In the genomic region with DNA sequence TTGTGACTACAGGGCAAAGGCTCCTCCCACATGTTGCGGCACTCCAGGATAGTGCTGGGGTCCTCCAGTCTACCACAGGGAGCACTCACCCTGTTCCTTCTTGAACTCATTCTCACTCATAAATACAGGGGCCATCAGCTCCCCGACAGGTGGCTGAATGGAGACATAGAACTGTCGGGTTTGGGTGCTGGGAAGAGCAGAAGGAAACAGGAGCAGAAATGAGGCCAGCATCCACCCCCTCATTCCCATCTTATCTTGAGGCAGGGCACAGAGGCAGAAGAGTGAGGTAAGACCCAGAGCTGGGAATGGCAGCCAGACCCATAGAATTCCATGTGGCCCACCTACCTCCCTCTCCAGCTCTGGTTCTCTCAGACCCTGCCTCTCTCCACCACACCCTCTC, we compare ENCODE assay signal across 12 mouse cellular contexts.
"Had no signal": no experiment of that assay in that cellular context is flagged by ENCODE, and none has a peak within 500 bp of the region (broad histone marks: within the 10 kb centered on the region; RNA-seq: fewer than 3 reads in every experiment).

No protein-coding gene starts in this region.

- ATAC-seq: midbrain, embryonic 16.5 days had no signal

- DNase-seq: lung, adult 18-20 months; lung, embryonic 14.5 days; lung, postnatal 10 days; midbrain, embryonic 14.5 days; retina, postnatal 1 day; right cerebral cortex, postnatal 14 days; right cerebral cortex, postnatal 4 days; spleen, adult 18-20 months; thymus, adult 18-20 months; thymus, postnatal 14 days; thymus, postnatal 36 days had no signal
